Mouse (Mus musculus) v-Abl transformed pro-B cells (cell line): ENCODE results near the gene Nr1d2.

Experiments used
- in situ Hi-C, 2 experiments: fragments of 400-800 bp; cut with MboI; formaldehyde crosslinking; loops; one replicate each; pipeline ENCODE4 v1.15.1; 2025; ENCODE audit not compliant: unreplicated experiment in 2 of 2

The Nr1d2 gene

GRCm38 (mm10) chr14:18238750-18239731 lies at the start of gene Nr1d2:
Gene Nr1d2, minus strand, starts transcription at chr14:18239127.
- in situ Hi-C loops = loop anchor here in 1 of 2 experiments (5.0 kb wide), 1 partner anchor 33 kb away; the partner anchor contains the start of genes Nkiras1 and Rpl15

GRCm38 (mm10) chr14:18287391-18287790 lies 48.5 kb upstream of the Nr1d2 start:
- in situ Hi-C loops = loop anchor here (5.0 to 25.0 kb wide), 6 partner anchors 275 to 1853 kb away; partner anchors contain the start of gene Thrb (in 2 of the 2)

GRCm38 (mm10) chr14:18286441-18286840 lies 47.5 kb upstream of the Nr1d2 start:
- in situ Hi-C loops = loop anchor here (5.0 to 25.0 kb wide), 6 partner anchors 274 to 1852 kb away; partner anchors contain the start of gene Thrb (in 2 of the 2)

GRCm38 (mm10) chr14:18285476-18285875 lies 46.5 kb upstream of the Nr1d2 start:
- in situ Hi-C loops = loop anchor here (5.0 to 25.0 kb wide), 6 partner anchors 273 to 1851 kb away; partner anchors contain the start of gene Thrb (in 2 of the 2)

- in situ Hi-C loops = loop anchor here (10.0 to 25.0 kb wide), 5 partner anchors 272 to 1850 kb away; partner anchors contain the start of gene Thrb (in 2 of the 2)
These were observed 45.7 kb upstream of the Nr1d2 start for GRCm38 (mm10) chr14:18284581-18284980.

- in situ Hi-C loops = loop anchor here (10.0 to 25.0 kb wide), 5 partner anchors 268 to 1846 kb away; partner anchors contain the start of gene Thrb (in 2 of the 2)
These were observed 41.4 kb upstream of the Nr1d2 start for GRCm38 (mm10) chr14:18280375-18280774.

- in situ Hi-C loops = loop anchor here in 1 of 2 experiments (5.0 kb wide), 1 partner anchor 37 kb away; the partner anchor contains the start of gene Nr1d2
These were observed 35.6 kb upstream of the Nr1d2 start for GRCm38 (mm10) chr14:18274526-18274925.

GRCm38 (mm10) chr14:18271666-18272065 lies 32.7 kb upstream of the Nr1d2 start:
- in situ Hi-C loops = loop anchor here in 1 of 2 experiments (5.0 kb wide), 1 partner anchor 34 kb away; the partner anchor contains the start of gene Nr1d2

- in situ Hi-C loops = loop anchor here in 1 of 2 experiments (5.0 kb wide), 1 partner anchor 33 kb away; the partner anchor contains the start of gene Nr1d2
These were observed 31.9 kb upstream of the Nr1d2 start, which contains the start of the genes Nkiras1 and Rpl15 for GRCm38 (mm10) chr14:18270529-18271441. Gene Nkiras1, plus strand, starts transcription at chr14:18271136. Gene Rpl15, minus strand, starts transcription at chr14:18271391.

- in situ Hi-C loops = loop anchor here in 1 of 2 experiments (5.0 kb wide), 1 partner anchor 33 kb away; the partner anchor contains the start of gene Nr1d2
These were observed 31.1 kb upstream of the Nr1d2 start for GRCm38 (mm10) chr14:18269947-18270528.

GRCm38 (mm10) chr14:18263427-18263826 lies 24.5 kb upstream of the Nr1d2 start:
- in situ Hi-C loops = no loop called here

- in situ Hi-C loops = no loop called here
These were observed 22.3 kb upstream of the Nr1d2 start for GRCm38 (mm10) chr14:18261203-18261602.

GRCm38 (mm10) chr14:18242638-18243130 lies 3.8 kb upstream of the Nr1d2 start:
- in situ Hi-C loops = no loop called here

GRCm38 (mm10) chr14:18241786-18242185 lies 2.9 kb upstream of the Nr1d2 start:
- in situ Hi-C loops = no loop called here

- in situ Hi-C loops = no loop called here
These were observed 1.2 kb upstream of the Nr1d2 start for GRCm38 (mm10) chr14:18240132-18240531.

- in situ Hi-C loops = loop anchor here in 1 of 2 experiments (5.0 kb wide), 1 partner anchor 34 kb away; the partner anchor contains the start of genes Nkiras1 and Rpl15
These were observed 687 bp downstream of the Nr1d2 start for GRCm38 (mm10) chr14:18238131-18238749.

GRCm38 (mm10) chr14:18237381-18237780 lies 1.5 kb downstream of the Nr1d2 start:
- in situ Hi-C loops = loop anchor here in 1 of 2 experiments (5.0 kb wide), 1 partner anchor 35 kb away; the partner anchor contains the start of genes Nkiras1 and Rpl15

GRCm38 (mm10) chr14:18236496-18237235 lies 2.3 kb downstream of the Nr1d2 start:
- in situ Hi-C loops = loop anchor here in 1 of 2 experiments (5.0 kb wide), 1 partner anchor 36 kb away; the partner anchor contains the start of genes Nkiras1 and Rpl15
